Mouse (Mus musculus) right cerebral cortex, postnatal 4 days (tissue): ENCODE results near the gene Itgb7.

ENCODE experiments used
- DNase-seq: peaks from one replicate; pipeline ENCODE4 v3.0.0-alpha.2; 2022

Gene Itgb7

DNA sequence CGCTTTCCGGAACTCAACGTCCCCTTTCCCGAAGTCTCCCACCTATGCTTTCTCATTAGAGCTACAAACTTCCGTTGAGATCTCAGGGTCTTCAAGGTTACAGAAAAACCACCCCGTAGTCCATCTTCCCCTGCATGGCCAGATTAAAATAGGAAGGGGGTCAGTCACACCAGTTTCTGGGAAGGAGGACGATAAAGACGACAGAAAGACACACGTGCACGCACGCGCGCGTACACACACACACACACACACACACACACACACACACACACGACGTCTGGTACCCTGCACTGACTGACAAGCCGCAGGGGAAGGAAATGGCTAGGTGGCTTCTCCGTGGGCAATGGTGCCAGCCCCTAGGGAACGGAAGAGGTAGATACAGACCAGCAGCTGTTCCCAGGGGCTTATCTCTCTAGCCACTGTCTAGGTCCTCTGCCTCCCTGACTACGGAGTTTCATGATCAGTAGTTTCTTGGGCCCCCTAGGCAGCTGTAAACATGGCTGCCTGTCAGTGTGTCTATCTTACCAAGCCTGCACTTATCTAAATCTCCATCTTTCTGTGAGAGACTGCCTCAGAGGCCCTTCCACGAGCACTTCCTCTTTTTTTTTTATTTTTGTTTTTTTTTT, 6.6 kb downstream of the Itgb7 start:
- DNase-seq, result no peak

DNA sequence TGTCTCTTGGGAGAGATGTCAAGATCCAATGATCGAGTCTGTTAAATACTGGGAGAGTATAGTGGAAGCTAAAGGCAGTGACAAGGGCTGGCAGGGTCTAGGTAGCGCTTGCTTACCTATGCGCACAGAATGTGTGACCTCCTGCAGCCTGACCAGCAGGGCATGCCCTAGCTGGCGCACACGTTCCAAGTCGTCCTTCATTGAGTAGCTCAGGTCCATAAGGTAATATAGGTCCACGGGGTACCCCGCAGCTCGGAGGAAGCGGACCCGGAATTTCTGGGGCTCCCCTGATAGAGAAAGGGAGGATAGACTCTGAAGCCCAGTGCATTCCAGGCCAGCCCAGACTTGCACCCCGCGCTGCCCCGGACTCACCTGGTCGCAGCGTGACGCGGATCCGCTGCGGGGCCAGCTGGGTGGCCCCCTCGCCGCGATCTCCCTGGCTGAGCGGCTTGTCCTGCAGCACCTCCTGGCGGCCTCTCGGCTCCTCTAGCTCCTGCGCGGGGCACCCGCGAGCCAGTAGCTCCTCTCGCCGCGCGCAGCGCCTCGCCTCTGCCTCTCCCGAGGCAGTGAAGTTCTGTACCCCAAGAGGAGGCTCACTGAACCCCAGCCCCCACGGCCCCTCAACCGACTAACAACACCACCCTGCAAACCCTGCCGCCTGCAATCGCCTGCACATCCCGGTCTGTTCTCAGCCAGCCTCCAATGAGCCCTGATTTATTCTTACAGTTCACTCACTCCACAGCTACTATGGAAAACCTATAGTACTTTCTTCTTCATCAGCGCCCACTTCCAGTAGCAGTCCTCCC, 7.4 kb downstream of the Itgb7 start:
- peak; percentile 81 for DNase-seq

DNA sequence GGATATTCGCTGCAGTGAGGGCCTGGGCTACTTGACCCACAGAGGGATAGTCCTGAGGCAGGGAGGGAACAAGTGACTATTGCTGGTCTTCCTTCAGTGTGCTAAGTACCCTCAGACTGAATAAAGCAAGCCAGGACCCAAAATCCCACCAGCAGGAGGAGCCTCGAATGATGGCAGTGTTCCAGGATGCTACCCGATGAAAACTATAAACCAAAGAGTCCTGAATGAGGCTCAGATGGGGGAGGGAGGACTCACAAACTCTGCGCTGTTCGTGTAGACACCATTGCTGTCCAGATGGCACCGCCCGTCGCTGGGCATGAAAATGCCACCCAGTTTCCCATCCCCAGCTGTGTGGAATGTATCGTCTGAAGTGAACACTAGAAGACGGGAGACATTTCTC, 9.4 kb downstream of the Itgb7 start:
- DNase-seq, result peak; percentile 36

DNA sequence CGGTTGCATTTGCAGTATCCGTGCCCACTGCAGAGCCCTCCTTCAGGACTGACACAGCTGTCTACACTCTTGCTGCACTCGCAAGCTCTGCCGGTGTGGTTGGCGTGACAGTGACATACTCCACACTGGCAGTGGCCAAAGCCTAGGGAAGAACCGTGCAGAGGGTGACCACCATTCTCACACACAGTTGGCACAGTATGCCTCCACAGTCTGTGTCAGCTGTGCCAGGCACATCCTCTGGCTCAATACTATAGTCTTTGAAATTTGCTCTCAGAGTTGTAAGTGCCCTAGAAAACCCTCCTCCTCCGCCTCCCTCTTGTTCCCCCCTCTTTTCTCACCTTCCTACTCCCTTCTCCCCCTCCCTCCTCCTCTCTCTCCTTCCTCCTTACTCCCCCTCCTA, 14.4 kb downstream of the Itgb7 start:
- DNase-seq, result no peak

DNA sequence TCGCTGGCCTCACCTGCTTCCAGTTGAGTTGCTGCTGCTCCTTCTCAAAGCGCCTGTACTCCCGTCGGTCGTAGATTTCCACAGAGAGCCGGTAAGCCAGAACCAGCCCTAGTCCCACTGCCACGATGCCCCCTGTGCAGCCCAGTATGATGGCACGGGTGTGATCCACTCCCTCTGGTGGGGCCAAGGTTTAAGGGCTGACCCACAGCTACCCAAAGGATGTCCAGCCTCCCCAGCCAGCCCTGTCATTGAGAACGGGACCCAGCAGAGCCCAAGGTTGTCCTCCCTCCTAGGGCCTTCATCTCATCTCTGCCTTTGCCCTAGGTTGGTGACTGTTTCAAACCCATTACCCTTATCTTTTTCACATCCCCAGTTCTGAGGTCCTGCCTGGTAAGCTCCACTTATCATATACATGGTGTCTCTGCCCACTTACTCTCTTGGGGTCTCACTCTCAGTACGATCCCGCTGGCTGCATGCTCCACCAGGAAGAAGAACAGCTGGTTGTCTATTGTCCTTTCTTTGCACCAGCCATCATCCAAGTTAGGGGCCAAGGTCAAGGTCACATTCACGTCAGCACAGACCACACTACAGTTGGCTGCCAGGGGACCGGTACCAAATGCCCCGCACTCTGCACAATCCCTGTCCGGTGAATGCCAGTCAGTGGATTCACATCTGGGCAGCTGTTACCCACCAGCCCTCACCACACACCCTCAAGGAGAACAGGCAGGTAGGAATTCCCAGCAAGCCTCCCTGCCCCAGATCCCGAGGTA, 15.1 kb downstream of the Itgb7 start:
- DNase-seq, result no peak

DNA sequence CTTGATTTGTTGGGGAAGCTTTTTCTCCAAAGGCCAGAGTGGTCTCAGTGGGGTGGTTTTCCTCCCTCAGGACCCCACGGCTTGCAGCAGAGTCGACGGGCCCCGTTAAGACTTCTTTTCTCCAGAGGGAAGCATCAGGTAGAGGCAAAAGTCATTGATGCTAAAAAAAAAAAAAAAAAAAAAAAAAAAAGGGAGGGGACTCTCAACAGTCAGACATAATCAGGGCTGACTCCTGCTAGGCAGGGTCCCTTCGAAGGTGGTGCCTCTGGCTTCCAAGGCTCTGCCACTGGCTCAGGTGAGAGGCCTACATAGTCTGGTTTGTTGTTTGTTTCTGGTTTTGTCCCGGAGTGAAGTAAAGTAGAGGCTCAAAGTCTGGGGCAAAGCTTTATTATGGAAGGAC, 16.1 kb downstream of the Itgb7 start:
- no peak for DNase-seq

DNA sequence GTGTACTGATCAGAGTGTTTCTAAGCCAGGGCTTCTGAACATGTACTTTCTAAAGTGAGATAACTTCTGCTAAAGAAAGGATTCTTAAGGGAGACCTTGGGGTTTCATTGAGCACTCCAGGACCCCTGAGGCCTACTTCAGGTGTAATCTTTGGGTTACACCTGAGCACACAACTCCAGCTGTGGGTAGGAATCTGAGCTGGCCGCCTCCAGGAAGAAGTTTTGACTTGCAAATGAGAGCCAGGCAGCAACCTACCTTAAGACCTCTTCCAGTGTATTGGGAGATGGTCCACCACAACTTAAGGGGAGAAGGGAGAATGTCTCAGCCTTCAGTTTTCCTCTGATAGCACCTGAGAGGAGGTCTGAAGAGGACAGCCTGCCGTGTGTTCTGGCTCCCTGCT, 17.6 kb downstream of the Itgb7 start:
- DNase-seq, result no peak

DNA sequence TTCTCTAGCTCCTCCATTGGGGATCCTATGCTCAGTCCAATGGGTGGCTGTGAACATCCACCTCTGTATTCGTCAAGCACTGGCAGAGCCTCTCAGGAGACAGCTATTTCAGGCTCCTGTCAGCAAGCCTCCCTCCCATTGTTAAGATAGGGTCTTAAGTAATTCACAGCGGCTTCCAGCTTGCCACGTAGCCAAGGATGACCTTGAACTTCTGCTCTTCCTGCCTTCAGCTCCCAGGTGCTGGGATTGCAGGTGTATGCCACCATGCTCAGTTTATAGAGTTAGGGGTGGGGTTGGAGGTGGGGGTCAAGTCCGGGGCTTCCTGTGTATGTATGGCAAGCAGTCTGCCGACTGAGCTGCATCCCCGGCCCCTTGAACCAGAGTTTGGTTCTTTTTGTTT, 19.8 kb downstream of the Itgb7 start:
- DNase-seq, result no peak

DNA sequence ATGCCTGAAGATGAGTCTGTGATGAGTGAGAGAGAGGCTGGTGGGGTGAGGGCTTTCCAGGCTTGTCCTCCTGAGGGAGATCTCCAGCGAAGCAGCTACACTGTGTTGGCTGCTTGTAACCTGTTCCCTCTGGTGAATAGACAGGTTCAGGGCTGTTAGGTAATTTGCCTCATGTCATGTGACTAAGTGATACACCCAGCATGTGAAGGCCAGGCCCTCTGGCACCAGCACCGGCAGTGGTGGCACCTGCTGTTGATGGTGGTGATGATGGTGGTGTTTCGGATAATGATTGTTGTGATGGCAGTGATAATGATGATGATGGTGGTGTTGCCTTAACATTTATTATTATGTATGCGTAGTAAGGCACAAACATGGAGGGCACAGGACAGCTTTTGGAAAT, 20.9 kb downstream of the Itgb7 start:
- DNase-seq, result no peak

DNA sequence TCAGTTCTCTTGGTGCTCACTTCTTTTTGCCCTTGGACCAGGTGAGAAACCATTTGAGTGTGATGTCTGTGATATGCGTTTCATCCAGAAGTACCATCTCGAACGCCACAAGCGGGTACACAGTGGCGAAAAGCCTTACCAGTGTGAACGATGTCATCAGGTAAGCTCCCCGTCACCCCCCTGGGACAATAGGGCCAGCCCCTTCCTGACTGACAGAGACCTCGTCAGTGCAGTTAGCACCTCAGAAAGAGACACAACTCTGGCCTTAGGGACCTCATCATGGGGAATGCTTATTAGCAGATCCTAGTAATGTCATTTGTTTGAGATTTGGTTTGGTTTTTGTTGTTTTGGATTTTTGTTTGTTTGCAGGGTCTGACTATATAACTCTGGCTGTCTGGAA, 22.6 kb downstream of the Itgb7 start:
- no peak for DNase-seq

DNA sequence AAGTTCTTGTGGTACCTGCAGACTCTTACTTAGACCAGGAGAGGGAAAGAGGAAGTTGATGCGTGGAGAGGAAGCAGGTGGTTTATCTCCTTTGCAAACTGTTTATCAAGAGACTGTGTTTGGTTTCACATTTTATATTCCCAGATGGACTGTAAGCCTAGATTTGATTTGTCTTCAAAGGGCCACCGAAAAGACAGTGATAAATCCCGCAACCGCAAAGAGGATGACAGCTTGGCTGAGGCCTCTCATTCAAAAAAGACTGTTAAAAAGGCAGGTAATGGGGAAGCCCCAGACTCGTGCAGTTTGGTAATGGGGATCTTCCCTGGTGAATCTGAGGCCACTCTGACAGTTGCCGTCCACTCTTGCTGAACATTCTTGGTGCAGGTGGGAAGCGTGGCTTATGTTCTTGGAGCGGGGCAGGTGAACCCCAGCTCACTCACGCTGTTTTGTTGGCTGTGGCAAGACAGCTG, 23.6 kb downstream of the Itgb7 start:
- DNase-seq, result no peak

DNA sequence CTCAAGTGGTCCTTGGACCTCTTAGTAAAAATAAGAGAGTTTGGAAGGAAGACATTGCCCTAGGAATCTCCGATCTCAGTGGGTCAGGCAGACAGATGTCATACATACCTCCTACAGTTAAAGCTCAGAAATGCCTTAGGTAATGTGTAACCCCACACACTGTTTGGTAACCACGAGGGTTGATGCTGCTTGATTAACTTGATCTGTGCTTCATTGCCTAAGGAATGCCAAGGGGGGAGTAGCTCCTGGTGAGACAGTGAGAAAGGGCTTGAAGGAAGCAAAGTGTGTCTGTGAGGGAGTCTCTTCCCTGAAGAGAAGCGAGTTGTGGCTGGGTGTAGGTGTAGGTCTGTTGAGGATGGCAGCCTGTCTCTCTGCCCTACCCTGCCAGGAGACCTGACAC, 24.4 kb downstream of the Itgb7 start:
- DNase-seq, result no peak

DNA sequence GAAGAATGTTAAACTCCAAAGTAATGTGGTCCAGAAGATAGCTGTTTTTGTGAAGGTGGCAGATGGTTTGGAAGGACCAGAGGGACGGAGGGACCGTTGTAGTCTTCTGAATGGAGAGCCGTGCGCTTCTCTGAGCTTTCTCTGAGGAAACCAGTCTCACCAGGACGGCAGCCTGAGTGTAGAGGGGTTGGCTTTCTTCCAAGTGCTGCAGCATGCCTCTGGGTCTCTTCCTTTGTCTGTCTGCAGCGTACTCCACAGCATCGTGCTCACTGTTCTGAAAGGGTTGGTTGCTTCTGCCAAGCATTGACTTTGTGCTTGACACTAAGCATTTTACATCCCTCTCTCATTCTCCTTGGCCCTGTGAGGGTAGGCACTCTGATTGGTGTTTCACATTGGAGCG, 26.0 kb downstream of the Itgb7 start:
- peak; percentile 29 for DNase-seq

DNA sequence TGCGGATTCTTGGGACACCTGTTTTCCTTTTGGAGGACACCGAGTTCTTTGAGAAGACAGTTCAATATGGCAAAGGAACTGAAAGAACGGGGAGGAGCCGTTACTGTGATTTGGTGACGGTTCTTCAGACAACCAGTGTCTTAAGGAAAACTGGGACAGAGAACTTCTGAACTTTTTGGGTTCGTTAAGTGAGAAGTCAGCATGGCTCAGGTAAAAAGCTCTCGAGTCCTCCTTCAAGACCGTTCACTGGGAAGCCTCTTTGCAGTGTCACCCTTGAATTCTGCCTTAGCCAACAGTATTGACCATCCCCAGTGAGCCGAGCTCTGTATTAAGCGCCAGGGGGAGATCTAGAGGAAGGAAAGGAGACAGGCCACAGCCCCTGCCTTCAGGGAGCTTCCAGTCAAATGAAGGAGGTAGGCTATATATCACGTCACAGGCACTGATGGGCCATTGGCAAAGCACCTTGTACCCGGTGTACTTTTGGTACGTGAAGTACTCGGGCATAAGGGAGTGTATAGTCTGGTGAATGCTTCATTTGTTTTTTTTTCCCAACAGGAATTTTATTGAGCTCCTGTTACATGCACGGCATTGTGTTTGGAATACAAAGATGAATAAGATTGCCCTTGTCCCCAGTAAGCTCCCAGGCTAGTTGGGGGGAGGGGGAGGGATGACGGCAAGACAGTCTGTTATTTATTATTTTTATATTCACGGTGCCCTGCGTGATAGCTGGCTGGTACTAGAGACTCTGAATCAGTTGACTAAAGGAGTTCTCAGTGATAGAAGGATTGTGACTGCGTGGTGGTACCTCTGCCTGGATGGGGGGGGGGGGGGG, 26.9 kb downstream of the Itgb7 start, which contains the start of gene Csad:
Gene Csad (minus strand): TSS at position 51 of the 832 bp plus-strand sequence.
- DNase-seq, result no peak

DNA sequence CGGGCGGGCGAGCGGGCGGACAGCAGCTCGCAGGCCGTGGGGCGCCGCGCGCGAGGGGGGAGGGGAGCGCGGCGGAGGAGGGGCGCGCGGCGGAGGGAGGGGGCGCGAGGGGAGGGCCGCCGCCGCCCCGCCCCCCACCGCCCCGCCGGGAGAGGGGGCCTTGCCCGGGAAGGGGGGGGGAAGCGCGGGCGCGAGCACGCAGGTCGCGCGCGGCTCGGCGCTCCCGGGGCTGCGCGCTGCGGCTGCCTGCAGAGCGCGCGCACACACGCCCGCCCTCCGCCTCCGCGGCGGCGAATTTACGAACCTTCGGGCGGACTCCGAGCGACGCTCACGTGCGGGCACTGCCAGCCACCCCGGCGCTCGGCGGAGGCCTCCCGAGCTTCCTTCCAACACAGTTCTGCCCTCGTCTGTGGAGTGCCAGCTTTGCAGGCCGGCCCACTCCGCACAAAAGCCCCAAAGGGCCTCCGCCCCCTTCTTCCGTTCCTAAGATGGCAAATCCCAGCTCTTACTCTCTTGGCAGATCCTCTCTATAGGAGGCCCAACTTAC, 27.8 kb downstream of the Itgb7 start:
- DNase-seq, result peak; percentile 78

DNA sequence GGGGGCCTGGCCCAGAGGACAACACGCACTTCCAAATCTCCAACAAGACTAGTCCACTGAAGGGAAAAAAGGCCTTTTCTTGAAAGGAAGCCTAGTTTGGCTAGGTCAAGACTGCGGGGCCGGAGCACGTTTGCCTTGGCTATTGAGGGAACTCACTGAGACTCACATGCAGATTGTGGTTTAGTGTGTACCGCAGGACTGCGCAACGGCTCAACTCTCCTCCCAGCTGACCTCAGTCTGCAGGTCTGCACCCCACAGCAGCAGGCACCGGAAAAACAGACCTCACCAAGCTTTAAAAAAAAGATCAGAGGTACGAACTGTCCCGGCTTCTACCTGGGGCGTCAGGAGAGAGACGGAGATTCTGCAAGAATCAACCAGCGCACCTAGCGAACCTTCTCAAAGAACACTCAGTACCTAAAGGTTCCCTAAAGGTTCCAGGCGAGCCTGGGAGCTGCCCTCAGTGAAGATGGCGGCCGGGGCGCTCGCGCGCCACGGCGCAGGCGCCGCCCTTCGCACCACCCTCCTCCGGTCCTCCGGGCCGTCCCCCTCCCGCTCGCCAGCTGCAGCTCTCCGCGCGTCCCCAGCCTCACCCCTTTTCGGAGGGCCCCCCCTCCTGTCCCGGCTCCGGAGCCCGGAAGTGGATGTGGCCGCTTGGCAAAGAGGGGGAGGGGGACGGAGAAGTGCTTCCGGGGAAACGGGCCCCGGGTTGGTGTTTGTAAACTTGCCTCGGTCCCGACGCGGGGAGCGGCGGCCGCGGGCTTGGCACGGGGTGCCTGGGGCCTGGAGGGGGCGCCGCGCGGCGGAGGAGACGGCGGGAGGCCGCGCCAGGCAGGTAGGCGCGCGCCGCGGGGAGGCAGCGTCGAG, 28.5 kb downstream of the Itgb7 start, which contains the start of gene Zfp740:
Gene Zfp740 (plus strand): TSS at position 279 of the 864 bp plus-strand sequence.
- DNase-seq, result peak; percentile 94

DNA sequence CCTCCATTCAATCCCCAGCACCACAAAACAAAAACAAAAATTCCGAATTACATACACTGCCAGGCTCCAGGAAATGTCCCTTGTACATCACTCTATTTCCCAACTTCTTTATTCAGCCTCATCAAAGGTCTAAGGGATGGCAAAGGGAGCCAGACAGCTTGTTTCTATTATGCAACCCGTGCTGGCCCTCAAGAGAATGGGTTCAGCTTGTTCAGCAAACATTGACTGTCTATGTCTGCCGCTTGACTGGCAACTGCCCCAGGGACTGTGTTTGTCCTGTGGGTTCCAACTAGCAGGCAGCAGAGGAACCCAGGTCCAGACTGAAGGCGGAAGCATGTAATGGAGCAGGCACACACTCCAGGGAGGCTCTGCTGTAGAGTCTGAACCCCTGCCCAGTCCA, 32.9 kb downstream of the Itgb7 start:
- DNase-seq, result no peak

DNA sequence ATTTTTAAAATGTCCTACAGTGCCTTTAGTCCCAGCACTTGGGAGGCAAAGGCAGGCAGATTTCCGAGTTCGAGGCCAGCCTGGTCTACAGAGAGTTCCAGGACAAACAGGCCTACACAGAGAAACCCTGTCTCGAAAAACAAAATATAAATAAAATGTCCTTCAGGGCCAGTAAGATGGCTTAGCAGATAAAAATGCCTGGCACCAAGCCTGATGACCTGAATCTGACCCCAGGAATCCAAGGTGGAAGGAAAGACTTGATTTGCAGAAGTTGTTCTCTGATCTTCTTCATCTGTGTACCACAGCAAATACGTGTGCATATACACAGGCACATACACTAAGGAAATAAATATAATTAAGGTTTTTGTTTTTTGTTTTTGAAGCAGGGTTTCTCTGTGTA, 36.4 kb downstream of the Itgb7 start:
- no peak for DNase-seq

DNA sequence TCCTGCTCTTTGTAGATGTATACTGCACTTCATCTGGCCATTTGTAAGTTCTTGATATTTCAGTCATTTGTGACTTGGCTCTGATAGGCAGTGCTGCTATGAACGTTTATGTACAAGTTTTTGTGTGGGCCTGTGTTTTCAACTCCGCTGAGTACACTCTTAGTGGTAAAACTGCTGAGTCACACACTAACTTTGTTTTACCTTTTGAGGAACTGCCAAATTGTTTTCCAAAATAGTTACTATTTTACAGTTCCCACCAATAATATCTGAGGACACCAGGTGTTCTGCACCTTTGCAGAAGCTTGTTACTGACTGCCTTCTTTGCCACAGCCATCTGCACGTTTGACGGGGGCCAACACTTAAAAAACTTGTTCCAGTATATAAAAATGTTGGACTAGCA, 37.3 kb downstream of the Itgb7 start:
- DNase-seq, result no peak

DNA sequence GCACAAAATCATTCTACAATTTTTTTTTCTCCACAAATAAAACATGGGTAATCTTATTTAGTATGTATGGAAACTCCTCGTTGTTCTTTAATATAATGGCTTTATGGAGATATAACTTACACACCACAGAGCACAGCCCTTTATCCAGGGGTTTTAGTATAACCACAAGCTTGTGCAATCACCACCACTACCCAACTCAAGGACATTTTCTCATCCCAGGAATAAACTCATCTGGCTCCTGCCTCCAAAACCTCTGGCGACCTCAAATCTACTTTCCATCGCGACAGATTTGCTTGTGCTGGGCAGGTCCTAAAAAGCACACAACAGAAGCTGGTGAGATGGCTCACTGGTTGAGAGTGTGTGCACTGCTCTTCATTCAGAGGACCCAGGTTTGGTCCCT, 38.1 kb downstream of the Itgb7 start:
- no peak for DNase-seq

DNA sequence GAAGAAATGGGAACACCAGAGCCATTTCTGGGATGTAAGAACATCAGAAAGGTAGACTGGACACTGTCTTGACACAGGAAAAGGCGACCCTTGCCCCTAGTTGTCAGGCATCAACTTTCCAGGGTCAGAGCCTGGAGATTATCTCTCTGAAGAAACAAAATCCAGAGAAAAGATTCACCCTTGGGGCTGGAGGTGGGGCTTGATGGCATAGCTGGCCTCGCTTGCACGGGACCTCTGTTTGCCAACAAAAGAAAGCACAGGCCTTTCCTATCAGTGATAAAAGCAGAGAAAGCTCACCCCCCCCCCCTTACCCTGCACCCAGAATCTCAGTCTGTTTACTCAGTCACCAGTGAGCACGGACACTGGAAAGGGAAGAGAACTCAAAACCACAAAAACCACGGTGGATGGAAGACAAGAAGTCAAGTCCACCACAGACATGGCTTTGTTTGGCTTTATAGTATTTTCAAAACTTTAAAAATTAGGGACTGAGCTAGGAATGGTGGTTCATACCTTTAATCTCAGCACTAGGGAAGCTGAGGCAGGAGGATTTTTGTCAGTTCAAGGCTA, 38.8 kb downstream of the Itgb7 start:
- no peak for DNase-seq
